Mouse (Mus musculus) left cerebral cortex, postnatal 10 days (tissue): ENCODE results near the gene Tfrc. TPM values are rescaled to one million over a fixed set of nuclear protein-coding genes. Genes with fewer than 3 reads are reported as not detected.

Experiments
- DNase-seq, 2 experiments: peaks; one replicate each; pipeline ENCODE4 v3.0.0; 2021 to 2022; ENCODE audit warnings: low spot score in 2 of 2, mixed read lengths in 1 of 2; ENCODE audit errors: extremely low spot score in 1 of 2
- intact Hi-C: fragments of 180-260 bp; cut with DNase I; formaldehyde crosslinking; loops from one replicate; pipeline ENCODE4 v1.15.1; 2025
- total RNA-seq, 2 experiments: library from RNA; stranded (reverse); gene quantifications; 2 replicates each; pipeline ENCODE4 v1.2.3; 2021

Gene Tfrc
- total RNA-seq, 2 experiments from 2014 or later: 106 to 111 TPM

DNA sequence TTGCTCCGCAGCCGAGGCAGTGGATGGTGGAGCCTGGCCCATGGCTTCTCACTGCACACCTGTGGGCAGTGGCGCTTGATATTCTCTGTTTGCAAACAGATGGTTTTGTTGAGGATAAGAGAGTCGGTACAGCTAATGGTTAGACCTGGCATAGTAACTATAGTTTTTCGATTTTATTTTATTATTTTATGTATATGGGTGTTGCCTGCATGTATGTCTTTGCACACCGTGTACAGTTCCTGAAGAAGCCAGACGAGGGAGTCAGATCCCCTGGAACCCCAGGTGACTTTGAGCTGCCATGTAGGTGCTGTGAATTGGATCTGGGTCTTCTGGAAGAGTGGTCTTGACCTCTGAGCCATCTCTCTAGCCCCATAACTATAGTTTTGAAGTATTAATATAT is 53.7 kb downstream of the Tfrc start:
- intact Hi-C loops: no loop called here
- DNase-seq: no peak

DNA sequence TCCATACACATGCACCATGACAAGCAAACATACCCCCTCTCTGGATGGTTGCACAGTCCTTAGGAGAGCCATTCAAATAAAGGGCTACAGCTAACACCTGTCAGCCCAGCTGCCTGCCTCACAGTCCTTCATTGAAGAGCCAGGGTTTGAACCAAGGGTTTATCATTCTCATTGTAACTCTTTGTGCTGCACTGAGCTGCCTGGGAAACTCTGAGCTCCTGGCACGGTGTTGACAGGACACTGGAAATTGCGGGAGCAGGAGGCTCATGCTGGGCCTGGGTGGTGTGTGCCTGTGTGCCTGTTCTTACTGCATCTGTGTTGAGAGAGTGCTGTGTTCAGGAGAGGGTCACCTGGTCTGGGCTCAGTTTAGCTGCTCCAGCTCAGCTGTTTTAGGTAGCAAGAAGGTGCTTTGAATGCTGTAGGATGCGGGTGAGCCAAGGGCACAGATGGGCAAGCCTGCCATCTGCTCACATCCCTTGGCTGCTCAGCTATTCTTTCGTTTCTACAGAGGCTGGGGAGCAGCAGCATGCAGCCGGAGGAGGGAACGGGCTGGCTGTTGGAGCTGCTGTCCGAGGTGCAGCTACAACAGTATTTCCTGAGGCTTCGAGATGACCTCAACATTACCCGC is 54.6 kb downstream of the Tfrc start:
- peak in 1 of 2 experiments; percentile 23 for DNase-seq
- intact Hi-C loops: no loop called here

GRCm38 (mm10) chr16:32664211-32664610 is 55.5 kb downstream of the Tfrc start:
- intact Hi-C loops: no loop called here

DNA sequence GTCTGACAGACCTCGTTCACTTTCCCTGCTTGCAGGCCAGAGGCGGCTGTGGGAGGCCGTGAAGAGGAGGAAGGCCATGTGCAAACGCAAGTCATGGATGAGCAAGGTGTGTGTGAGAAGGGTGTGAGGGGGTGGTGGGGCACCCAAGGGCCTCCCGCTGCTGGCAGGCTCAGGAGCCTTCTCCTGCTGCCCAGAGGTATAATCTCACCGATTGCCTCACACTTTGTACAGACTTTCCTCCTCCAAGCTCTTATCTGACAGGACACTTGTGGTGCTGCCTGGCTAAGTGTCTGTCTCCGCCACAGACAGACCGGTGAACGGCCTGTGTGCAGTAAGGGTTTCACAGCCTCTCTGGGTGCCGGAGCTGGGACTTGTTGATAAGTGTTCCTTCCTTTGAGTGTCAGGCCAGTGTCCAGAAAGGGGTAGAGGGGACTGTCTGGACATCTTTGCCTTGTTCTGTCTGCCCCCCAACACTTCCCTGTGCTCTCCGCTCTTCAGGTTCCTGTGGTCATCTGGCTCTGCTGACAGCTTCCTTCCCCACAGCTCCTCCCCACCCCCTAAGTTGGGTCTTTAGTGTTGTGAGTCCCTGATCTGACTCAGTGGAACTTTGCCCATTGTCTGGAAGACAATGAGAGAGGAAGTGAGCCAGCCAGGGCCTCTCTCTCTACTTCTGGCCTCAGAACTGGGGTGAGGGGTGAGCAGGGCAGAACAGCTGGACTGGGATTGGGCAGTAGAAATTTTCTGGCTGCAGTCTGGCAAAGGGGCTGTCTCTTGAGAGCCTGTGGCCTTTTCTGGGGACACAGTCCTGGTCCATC is 57.3 kb downstream of the Tfrc start:
- intact Hi-C loops: no loop called here
- DNase-seq: peak in 1 of 2 experiments; percentile 66

More at GRCm38 (mm10) chr16:32664211-32664610, 55.5 kb downstream of the Tfrc start:
- no peak for DNase-seq

GRCm38 (mm10) chr16:32666671-32667551 is 58.2 kb downstream of the Tfrc start:
- no peak for DNase-seq
- intact Hi-C loops: no loop called here

DNA sequence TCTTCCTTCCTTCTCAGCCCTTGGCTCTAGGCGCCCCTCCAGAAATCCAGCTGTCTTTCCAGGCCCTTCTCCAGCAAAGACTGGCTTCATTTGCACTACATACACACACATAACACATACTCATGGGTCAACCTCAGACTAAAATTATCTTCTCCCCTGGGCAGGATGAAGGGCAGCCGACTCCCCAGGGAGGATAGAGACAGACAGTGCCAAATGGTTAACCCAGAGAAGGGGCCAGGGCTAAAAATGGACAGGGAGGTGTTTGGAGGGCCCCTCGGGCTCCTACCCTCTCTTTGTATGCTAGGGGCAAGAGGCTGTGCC is 58.8 kb downstream of the Tfrc start:
- intact Hi-C loops: no loop called here
- DNase-seq: no peak

DNA sequence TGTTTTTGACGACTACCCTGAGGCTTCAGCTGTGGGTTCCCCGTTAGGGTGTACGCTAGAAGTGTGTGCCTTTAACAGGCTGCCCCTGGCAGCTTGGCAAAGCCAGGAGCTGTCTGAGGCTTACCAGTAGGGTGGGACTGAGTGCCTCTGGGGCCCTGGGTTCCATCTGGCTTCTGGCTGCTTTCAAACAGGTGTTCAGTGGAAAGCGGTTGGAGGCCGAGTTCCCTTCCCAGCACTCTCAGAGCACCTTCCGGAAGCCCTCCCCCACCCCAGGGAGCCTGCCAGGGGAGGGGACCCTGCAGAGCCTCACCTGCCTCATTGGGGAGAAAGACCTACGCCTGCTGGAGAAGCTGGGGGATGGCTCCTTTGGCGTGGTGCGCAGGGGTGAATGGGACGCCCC is 59.3 kb downstream of the Tfrc start:
- intact Hi-C loops: no loop called here
- DNase-seq: no peak

GRCm38 (mm10) chr16:32668472-32668871 is 59.8 kb downstream of the Tfrc start:
- no peak for DNase-seq
- intact Hi-C loops: no loop called here

- no peak for DNase-seq
- intact Hi-C loops: no loop called here
These were observed 60.5 kb downstream of the Tfrc start for GRCm38 (mm10) chr16:32669243-32669642.

GRCm38 (mm10) chr16:32670354-32671124 is 61.8 kb downstream of the Tfrc start:
- DNase-seq: no peak
- intact Hi-C loops: no loop called here

DNA sequence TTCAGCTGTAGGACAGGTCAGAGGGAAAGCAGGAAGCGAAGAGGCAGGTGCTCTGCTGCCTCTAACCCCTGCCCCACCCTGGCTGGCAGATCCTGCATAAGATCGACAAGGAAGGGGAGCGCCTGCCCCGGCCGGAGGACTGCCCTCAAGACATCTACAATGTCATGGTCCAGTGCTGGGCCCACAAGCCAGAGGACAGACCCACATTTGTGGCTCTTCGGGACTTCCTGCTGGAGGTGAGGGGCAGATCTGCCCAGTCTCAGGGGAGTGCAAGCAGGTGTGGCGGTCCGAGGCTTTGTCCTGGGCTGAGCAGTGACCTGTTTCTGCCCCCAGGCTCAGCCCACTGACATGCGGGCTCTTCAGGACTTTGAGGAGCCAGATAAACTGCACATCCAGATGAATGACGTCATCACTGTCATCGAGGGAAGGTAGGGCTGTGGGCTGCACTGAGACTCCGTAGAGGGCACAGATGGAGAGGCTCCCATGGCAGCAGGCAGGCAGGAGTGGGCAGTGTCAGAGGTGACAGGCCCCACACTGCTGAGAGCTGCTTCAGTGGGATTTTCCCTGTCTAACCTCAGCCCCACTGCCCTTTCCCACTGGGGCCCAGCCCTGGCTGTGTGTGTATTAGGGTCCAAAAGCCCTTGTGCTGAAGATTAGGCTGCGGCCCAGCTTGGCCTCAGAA is 62.6 kb downstream of the Tfrc start:
- peak in 1 of 2 experiments; percentile 13 for DNase-seq
- intact Hi-C loops: no loop called here

GRCm38 (mm10) chr16:32672250-32672649 is 63.5 kb downstream of the Tfrc start:
- intact Hi-C loops: no loop called here
- peak in 1 of 2 experiments; percentile 16 for DNase-seq

DNA sequence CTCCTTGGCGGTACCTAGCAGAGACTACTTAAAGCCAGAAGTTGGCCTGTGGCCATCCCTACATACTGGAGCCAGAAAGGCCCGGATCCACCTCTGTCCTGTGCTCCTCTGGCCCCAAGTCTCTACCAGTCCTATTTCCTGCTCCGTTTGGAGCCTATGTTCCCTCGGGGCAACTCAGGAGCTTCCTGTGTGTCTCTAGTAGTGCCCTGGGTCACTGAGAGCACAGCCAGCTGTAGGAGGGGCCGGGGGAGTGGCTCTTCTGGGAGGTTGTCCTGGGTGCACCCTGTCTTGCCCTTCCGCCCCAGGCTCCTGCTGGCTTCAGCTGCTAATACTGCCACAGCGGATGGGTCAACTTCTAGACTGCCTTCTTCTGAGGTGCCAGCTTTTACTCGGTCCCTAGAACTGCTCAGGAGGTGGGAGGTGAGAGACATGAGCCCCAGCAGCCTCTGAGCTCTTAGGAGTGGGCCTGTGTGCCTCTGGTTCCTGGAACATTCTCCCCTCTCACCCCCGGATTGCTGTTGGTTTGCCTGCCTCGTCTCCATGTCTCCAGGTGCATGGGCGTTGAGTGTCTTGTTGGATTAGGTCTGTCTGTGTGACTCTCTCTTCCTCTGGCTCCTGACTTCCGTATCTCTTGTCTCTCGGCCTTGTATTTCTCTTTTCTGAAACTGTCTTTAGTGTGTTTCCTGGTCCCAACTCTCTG is 64.3 kb downstream of the Tfrc start:
- peak in 1 of 2 experiments; percentile 65 for DNase-seq
- intact Hi-C loops: no loop called here

DNA sequence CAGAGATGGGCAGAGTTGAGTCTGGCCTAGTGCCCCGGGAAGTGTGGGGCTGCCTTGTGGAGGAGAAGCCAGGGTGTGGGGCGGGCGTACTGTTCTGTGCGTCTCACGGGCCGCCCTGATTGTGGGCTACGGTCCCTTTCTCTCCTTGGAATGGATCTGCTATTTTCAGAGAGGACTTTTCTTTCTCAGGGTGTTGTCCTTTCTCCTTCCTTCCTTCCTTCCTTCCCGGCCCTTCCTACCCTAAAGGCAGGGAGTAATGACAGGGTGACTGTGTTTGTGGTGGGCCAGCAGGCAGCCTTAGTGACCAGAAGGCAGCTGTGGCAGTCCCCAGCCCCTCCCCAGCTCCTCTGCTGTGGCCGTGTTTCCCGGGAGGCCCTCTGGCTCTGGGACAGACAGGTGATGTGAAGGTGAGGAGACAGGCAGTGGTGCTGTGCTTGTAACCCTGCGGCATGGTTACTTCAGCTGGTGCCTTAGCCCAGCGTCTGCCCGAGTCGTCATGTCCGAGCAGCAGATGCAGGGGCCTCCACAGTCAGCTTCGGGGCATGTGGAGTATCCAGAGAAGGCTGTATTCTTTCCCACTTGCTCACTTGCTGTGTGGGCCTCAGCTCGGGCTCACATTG is 65.5 kb downstream of the Tfrc start:
- DNase-seq: peak in 1 of 2 experiments; percentile 14

GRCm38 (mm10) chr16:32677040-32677700 is 68.5 kb downstream of the Tfrc start:
- intact Hi-C loops: no loop called here
- DNase-seq: no peak

More for the DNA sequence above, 65.5 kb downstream of the Tfrc start:
- intact Hi-C loops: no loop called here

DNA sequence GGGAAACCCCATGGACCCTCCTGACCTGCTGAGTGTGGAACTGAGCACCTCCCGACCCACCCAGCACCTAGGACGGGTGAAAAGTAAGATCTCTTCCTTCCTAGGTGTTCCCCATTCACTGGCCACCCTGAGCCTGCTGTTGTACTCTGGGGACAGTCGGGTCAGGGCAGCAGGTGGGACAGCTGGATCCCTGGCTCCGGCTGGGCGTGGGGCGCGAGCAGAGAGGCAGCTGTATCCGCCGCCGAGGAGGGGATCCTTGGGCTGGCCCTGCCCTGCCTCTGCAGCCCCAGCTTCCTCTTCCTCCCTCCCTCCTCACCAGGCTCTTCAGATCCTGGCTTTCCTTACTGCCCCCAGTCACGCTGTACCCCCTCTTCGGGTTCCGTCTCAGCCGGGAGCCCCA is 69.2 kb downstream of the Tfrc start:
- peak in 1 of 2 experiments; percentile 26 for DNase-seq
- intact Hi-C loops: no loop called here

GRCm38 (mm10) chr16:32678812-32679211 is 70.1 kb downstream of the Tfrc start:
- DNase-seq: peak in 1 of 2 experiments; percentile 19
- intact Hi-C loops: no loop called here
